In the genomic region with DNA sequence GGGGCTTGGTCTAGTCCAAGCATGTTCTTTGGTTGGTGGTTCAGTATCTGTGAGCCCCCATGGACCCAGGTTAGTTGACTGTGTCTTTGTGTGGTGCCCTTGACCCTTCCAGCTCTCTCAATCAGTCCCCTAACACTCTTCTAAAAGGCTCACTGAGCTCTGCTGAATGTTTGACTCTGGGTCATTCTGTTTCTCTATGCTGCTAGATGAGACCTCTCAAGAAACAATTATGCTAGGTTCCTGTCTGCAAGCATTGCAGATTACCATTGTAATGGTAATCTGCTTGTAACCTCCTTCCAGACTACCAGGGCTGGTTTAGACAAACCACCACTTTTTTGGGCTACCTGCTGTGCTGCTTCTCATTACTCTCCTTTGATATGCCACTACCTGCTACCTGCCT, we compare ENCODE assay signal across 17 mouse cellular contexts.
"Had no signal": no experiment of that assay in that cellular context is flagged by ENCODE, and none has a peak within 500 bp of the region (broad histone marks: within the 10 kb centered on the region; RNA-seq: fewer than 3 reads in every experiment).

No protein-coding gene starts in this region.

- DNase-seq: gastrocnemius, adult 2 months; gastrocnemius, postnatal 10 days; gastrocnemius, postnatal 25 days; heart, adult 18-20 months; heart, postnatal 10 days; heart, postnatal 4 days; kidney, adult 18-20 months; kidney, adult 8-10 months; kidney, postnatal 10 days; kidney, postnatal 25 days; kidney, postnatal 4 days; left cerebral cortex, postnatal 4 days had no signal

- ATAC-seq: hindbrain, embryonic 16.5 days; inflammation-experienced regulatory T-cells, adult 6 months; intestine, embryonic 15.5 days; intestine, postnatal 0 days; liver, embryonic 12.5 days had no signal
